Mouse (Mus musculus) cortical plate, adult 2 months (tissue): ENCODE data around the gene Ahdc1.

Source experiments
- CTCF ChIP-seq: fragments of 200-500 bp; IDR thresholded peaks from 2 replicates; pipeline ENCODE4 v1.5.1; 2011; ENCODE audit warnings: mild to moderate bottlenecking, control low read depth, low read length; ENCODE audit not compliant: insufficient read depth; ENCODE audit errors: extremely low read depth
- POLR2A ChIP-seq: fragments of 200-500 bp; IDR thresholded peaks from 2 replicates; pipeline ENCODE4 v1.6.1; 2011; ENCODE audit warnings: mild to moderate bottlenecking, low read length, control low read depth; ENCODE audit not compliant: insufficient read depth; ENCODE audit errors: extremely low read depth

- TF ChIP-seq CTCF (no peak), POLR2A (no peak)
Observed at GRCm38 (mm10) chr4:133055163-133055951, 44.3 kb downstream of the Ahdc1 start.
